8 mouse cellular contexts compared by ENCODE assay signal in genomic region chr13:51424647-51425046, GRCm38 (mm10). TPM values are rescaled to one million over a fixed set of nuclear protein-coding genes. Genes with fewer than 3 reads are reported as not detected.
DNase-seq lines count a peak whose midpoint lies in the region; ATAC-seq and TF ChIP-seq lines count a peak whose summit lies in the region.

No protein-coding gene starts in this region.

- no peaks in the 10 kb centered on the region for H3K79me3 ChIP-seq in C2C12 (ENCODE audit: low read depth)

- H3K9me3 ChIP-seq in kidney, postnatal 0 days (replicated peaks; ENCODE audit: low read length) = no peaks in the 10 kb centered on the region

- TF ChIP-seq POLR2A in bone marrow macrophage, adult 2 months (IDR thresholded peaks at IDR 0.05; ENCODE audit: borderline replicate concordance, low read depth, low read length) = no peak

- 14% methylated on average over 5 of the region's 5 CpGs for WGBS in kidney, postnatal 0 days

- DNase-seq in gastrocnemius, adult 18-20 months (ENCODE audit: low spot score) = peak; percentile 62
- no peak for DNase-seq in gastrocnemius, postnatal 25 days
- DNase-seq in gastrocnemius, postnatal 14 days = peak; percentile 70
- DNase-seq in kidney, postnatal 0 days (ENCODE audit: low spot score) = peak; percentile 88
- peak; percentile 83 for DNase-seq in mesoderm, embryonic 11.5 days (ENCODE audit: low read depth, low spot score)
- peak; percentile 54 for DNase-seq in thymus, postnatal 14 days

- H3K4me2 ChIP-seq in kidney, postnatal 0 days (ENCODE audit: low read length) = peak overlapping the region; percentile 39; the same call in 1 of the 2 replicates

- intact Hi-C loops in gastrocnemius, postnatal 14 days (cut with DNase I; ENCODE audit: low total_unique reads) = loop anchor here (5.0 kb wide), 1 partner anchor 472 kb away; no protein-coding TSS in a partner anchor

- H3K27me3 ChIP-seq in C2C12 (ENCODE audit: control insufficient read depth, insufficient read depth, insufficient read length) = no peaks in the 10 kb centered on the region
- no peaks in the 10 kb centered on the region for H3K27me3 ChIP-seq in kidney, postnatal 0 days (ENCODE audit: insufficient read depth, low read length)

- peak; percentile 47 for TF ChIP-seq CTCF in C2C12 (IDR thresholded peaks at IDR 0.05; ENCODE audit: control insufficient read depth, insufficient read depth, insufficient read length)
- peak; percentile 68 for TF ChIP-seq CTCF in bone marrow macrophage, adult 2 months (IDR thresholded peaks at IDR 0.05; ENCODE audit: low read depth, low read length)
- TF ChIP-seq CTCF in kidney, postnatal 0 days (IDR thresholded peaks at IDR 0.05; ENCODE audit: low read depth) = peak; percentile 87

- no peak overlapping the region for H3K27ac ChIP-seq in bone marrow macrophage, adult 2 months (ENCODE audit: insufficient read depth, low read depth, low read length)
- H3K27ac ChIP-seq in kidney, postnatal 0 days = no peak overlapping the region

- H3K36me3 ChIP-seq in C2C12 (ENCODE audit: control insufficient read depth, insufficient read depth) = no peaks in the 10 kb centered on the region
- no peaks in the 10 kb centered on the region; the same call in 1 of the 2 replicates for H3K36me3 ChIP-seq in kidney, postnatal 0 days (ENCODE audit: insufficient read depth, low read length)

- peak; percentile 57 for ATAC-seq in kidney, postnatal 0 days (replicated peaks; ENCODE audit: low FRiP score, low read depth)

- no peaks in the 10 kb centered on the region for H3K79me2 ChIP-seq in C2C12 (ENCODE audit: control insufficient read depth, insufficient read depth)

- H3ac ChIP-seq in C2C12 (ENCODE audit: control insufficient read depth, insufficient read length, low read depth) = no peak overlapping the region

- no peaks in the 10 kb centered on the region for H3K4me1 ChIP-seq in bone marrow macrophage, adult 2 months (ENCODE audit: control insufficient read depth, insufficient read depth, low read length)
- 0 out of 2 replicates have a peak, but pooled peaks cover 2% of the 10 kb centered on the region for H3K4me1 ChIP-seq in kidney, postnatal 0 days (replicated peaks; ENCODE audit: insufficient read depth, low read length)

- H3K4me3 ChIP-seq in C2C12 (ENCODE audit: insufficient read depth, poor library complexity, severe bottlenecking) = no peak overlapping the region
- H3K4me3 ChIP-seq in bone marrow macrophage, adult 2 months (ENCODE audit: insufficient read depth, low read length) = no peak overlapping the region
- no peak overlapping the region for H3K4me3 ChIP-seq in kidney, postnatal 0 days (replicated peaks; ENCODE audit: low read depth, low read length)

- H3K9ac ChIP-seq in kidney, postnatal 0 days (ENCODE audit: low read depth, low read length) = no peak overlapping the region

TF ChIP-seq in C2C12, 6 proteins besides CTCF, POLR2A, EP300 and RAD21:
- TF ChIP-seq USF1 (IDR thresholded peaks at IDR 0.05; ENCODE audit: low read depth) (no peak), MAX (IDR thresholded peaks at IDR 0.05) (no peak), MYOD1 (IDR thresholded peaks at IDR 0.05; ENCODE audit: control insufficient read depth, insufficient read length, low read depth) (no peak), MYOG (IDR thresholded peaks at IDR 0.05; ENCODE audit: control insufficient read depth, extremely low read depth, insufficient read length) (no peak), CEBPB (IDR thresholded peaks at IDR 0.05; ENCODE audit: low read depth) (no peak), FOSL1 (IDR thresholded peaks at IDR 0.05; ENCODE audit: insufficient read depth, low read length, poor library complexity, severe bottlenecking) (no peak)

RNA-seq across cellular contexts. Expression of gene S1pr3, which starts 16.2 kb away (rescaled TPM):
- total RNA-seq in gastrocnemius, adult 18-20 months (2021) = 1 to 10 TPM; 3.0 to 4.2 TPM
- total RNA-seq in gastrocnemius, postnatal 25 days (2021) = 1 to 10 TPM; 4.1 to 4.9 TPM
- polyA plus RNA-seq in C2C12 (2012; fragmentation: generic; extraction: Trizol) = 15.0 TPM
- polyA plus RNA-seq in bone marrow macrophage, adult 2 months (2012; ENCODE audit: insufficient read depth, insufficient read length, missing spikeins) = 0.29 TPM in 1 of 2 replicates, not detected in the other
- total RNA-seq in gastrocnemius, postnatal 14 days (2021) = 10 to 100 TPM in 1 of 2 experiments, 1 to 10 TPM in 1; 9.7 to 13.7 TPM
- polyA plus RNA-seq in kidney, postnatal 0 days (2015; fragmentation: Nextera tagmentation; extraction: Ambion mirVana) = 36.7 and 37.5 TPM in 2 replicates
